Mouse (Mus musculus) ES-E14 (cell line): ENCODE results near the gene Cenpp.

Source experiments
- CHD2 ChIP-seq: IDR thresholded peaks from 2 replicates; pipeline ENCODE4 v1.6.1; 2014; ENCODE audit warnings: mild to moderate bottlenecking, low read depth, low read length, inconsistent platforms
- HCFC1 ChIP-seq: IDR thresholded peaks from 2 replicates; pipeline ENCODE4 v1.6.1; 2012; ENCODE audit warnings: low read length, inconsistent platforms, borderline replicate concordance; ENCODE audit not compliant: insufficient read depth
- ZC3H11A ChIP-seq: IDR thresholded peaks from 2 replicates; pipeline ENCODE4 v1.6.1; 2012; ENCODE audit warnings: low read depth, mild to moderate bottlenecking, inconsistent platforms, low read length, borderline replicate concordance
- ZNF384 ChIP-seq: IDR thresholded peaks from 2 replicates; pipeline ENCODE4 v1.6.1; 2012; ENCODE audit warnings: low read depth, low read length, inconsistent platforms

GRCm38 (mm10) chr13:49471981-49472675 lies 180.5 kb downstream of the Cenpp start:
- TF ChIP-seq ZNF384 (no peak), ZC3H11A (no peak), HCFC1 (no peak), CHD2 (no peak)
